Mouse (Mus musculus) neutrophil, adult 83 days (primary cell): Measurements from ENCODE around the gene Trmt10c. TPM values are rescaled to one million over a fixed set of nuclear protein-coding genes. Genes with fewer than 3 reads are reported as not detected.

Experiments used
- total RNA-seq, 2 experiments: library from RNA; stranded (reverse); gene quantifications; one replicate each; pipeline ENCODE4 v1.2.4; 2023

Trmt10c gene
- total RNA-seq = 1 to 10 TPM; 4.5 to 5.8 TPM

DNA sequence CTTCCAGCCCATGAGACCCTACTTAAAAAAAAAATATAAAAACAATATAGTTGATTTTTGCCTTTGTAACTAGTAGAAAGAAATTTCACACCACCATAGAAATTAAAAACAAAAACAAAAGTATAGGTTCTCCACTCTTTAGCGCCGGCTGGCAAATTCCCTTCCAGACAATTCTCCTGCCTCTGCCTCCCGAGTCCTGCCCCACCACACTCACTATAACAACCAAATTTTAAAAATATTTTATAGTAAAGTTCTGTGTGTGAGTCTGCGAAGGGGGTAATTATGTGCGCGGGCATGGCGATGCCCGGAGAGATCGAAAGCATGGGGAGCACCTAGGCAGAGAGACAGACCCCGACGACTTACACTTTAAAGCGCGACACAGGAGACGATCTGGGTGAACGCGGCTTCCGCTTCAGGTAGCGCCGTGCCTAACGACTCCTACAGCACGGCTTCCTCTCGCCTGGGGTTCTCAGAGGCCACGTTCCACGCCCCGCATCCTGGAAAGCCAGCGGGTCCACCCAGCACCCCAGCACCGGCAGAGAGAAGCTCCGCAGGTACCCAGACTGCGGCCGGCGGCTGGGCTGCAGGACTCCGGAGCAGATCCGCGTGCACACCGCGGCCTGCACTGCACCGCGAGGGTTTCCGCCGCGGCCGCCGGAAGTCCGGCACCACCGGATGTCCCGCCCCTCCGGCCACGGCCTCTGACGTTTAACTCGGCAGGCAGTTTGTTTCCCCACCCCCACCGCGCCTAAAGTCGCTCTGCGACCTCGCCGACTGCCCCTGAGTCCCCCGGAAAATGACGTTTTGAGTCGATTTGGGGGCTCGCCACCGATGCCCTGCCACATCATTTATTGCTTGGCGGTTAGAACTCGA is at the start of gene Trmt10c:
Trmt10c (minus strand) TSS at position 682 of the 873 bp plus-strand sequence.

DNA sequence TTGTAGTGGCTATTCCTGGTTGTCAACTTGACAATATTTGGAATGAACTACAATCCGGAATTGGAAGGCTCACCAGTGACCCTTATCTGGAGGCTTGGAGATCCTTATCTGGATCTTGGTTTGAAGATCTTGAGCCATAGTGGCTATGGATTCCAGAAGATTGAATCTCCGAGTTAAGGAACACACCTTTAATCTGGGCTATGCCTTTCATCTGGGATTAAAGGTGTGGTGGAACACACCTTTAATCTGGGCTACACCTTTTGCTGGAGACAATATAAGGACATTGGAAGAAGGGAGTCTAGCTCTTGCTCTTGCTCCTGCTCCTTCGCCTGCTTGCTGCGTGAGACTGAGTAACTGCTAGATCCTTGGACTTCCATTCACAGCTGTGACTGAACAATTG is 10.4 kb upstream of the Trmt10c start, which contains the start of gene Senp7:
Senp7 (plus strand) TSS at position 301 of the 400 bp plus-strand sequence.

DNA sequence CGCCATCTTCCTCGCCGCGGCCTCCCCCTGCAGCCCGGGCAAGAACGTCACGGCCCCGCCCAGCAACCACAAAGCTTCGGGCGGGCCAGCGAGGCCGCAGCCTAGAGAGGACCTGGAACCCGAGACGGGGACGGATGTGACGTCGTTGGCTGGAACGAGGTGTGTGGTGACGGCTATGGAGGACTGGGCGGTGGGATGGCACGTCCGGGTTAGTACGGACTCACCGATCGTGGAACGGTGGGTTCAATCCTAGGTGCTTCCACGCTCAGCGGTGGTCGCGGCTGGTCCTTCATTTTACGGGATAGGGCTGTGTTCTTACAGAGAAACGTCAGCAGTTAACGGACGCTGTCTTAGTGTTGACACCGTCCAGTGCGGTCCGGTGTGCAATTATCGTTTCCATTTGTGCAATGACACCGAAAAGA is 7.9 kb downstream of the Trmt10c start, which contains the start of gene Pcnp:
Pcnp (minus strand) TSS at position 79 of the 422 bp plus-strand sequence.

Other genes starting within 250 kb of the Trmt10c start
- 100 to 1,000 TPM; 358 to 374 TPM for gene Nfkbiz, start 198.9 kb downstream of the Trmt10c start, total RNA-seq
- gene Nxpe3, start 142.5 kb downstream of the Trmt10c start, total RNA-seq = 1 to 10 TPM; 3.2 to 3.3 TPM
- gene Cep97, start 103.0 kb downstream of the Trmt10c start, total RNA-seq = 1 to 10 TPM; 3.3 to 3.8 TPM
- gene Rpl24, start 71.5 kb downstream of the Trmt10c start, total RNA-seq = 100 to 1,000 TPM; 373 to 414 TPM
- 10 to 100 TPM; 23.6 to 27.3 TPM for gene Zbtb11, start 63.9 kb downstream of the Trmt10c start, total RNA-seq
- gene Pcnp, start 8.1 kb downstream of the Trmt10c start, total RNA-seq = 10 to 100 TPM; 64.3 to 68.8 TPM
- gene Senp7, start 10.5 kb upstream of the Trmt10c start, total RNA-seq = 10 to 100 TPM; 46.9 to 49.1 TPM
- under 1 TPM; 0.57 to 0.64 TPM for gene Impg2, start 166.5 kb upstream of the Trmt10c start, total RNA-seq